Mouse (Mus musculus) lung, adult 2 months (tissue): ENCODE data around the gene Fam120a. TPM values are rescaled to one million over a fixed set of nuclear protein-coding genes. Genes with fewer than 3 reads are reported as not detected.

Source experiments
- DNase-seq: peaks from one replicate; pipeline ENCODE4 v3.0.0; 2022
- H3K4me1 ChIP-seq: fragments of 200-500 bp; 2 replicates; pipeline ENCODE4 v1.6.1; 2011; ENCODE audit warnings: low read length; ENCODE audit not compliant: control insufficient read depth, insufficient read depth
- H3K4me3 ChIP-seq: fragments of 200-500 bp; replicated peaks from 2 replicates; pipeline ENCODE3; 2011; ENCODE audit warnings: low read depth, mild to moderate bottlenecking, control low read depth, low read length; ENCODE audit errors: extremely low read depth
- CTCF ChIP-seq: fragments of 200-500 bp; IDR thresholded peaks from 2 replicates; pipeline ENCODE4 v1.5.1; 2011; ENCODE audit warnings: mild to moderate bottlenecking, low read length, control low read depth; ENCODE audit not compliant: insufficient read depth
- POLR2A ChIP-seq: fragments of 200-500 bp; IDR thresholded peaks from 2 replicates; pipeline ENCODE4 v1.6.1; 2011; ENCODE audit warnings: low read depth, mild to moderate bottlenecking, control low read depth, low read length, borderline replicate concordance; ENCODE audit errors: extremely low read depth
- WGBS: fragments of 180-500 bp; shearing (Covaris S2); methylation state at CpG from one replicate; pipeline ENCODE4 v1.1.7; 2018; 5-methylcytosine and 5-hydroxymethylcytosine counted together
- polyA plus RNA-seq: library from polyadenylated mRNA; depleted of rRNA; stranded (reverse); fragments of >200 nt; gene quantifications from 2 replicates; pipeline ENCODE4 v1.2.3, GENCODE M21; 2012

Fam120a gene
- polyA plus RNA-seq, 1 experiment, result 64.0 TPM

GRCm38 (mm10) chr13:48950600-48951241 lies 17.1 kb downstream of the Fam120a start:
- WGBS, result 56% methylated on average over 5 of the region's 5 CpGs
- Histone ChIP-seq H3K4me1 (peaks cover 6% of the 10 kb centered on the region), H3K4me3 (no peak overlapping the region)
- no peak for DNase-seq
- TF ChIP-seq CTCF (no peak), POLR2A (no peak)

- H3K4me3 ChIP-seq, result no peak overlapping the region
- no peak for DNase-seq
- TF ChIP-seq CTCF (no peak), POLR2A (no peak)
- 90% methylated on average over 6 of the region's 6 CpGs for WGBS
- H3K4me1 ChIP-seq, result peaks cover 3% of the 10 kb centered on the region
Measured at GRCm38 (mm10) chr13:48948951-48949350, 18.9 kb downstream of the Fam120a start.

- TF ChIP-seq POLR2A (no peak), CTCF (no peak)
- no peak for DNase-seq
- peaks cover 4% of the 10 kb centered on the region for H3K4me1 ChIP-seq
- WGBS, result 40% methylated on average over 1 of the region's 1 CpGs
- no peak overlapping the region for H3K4me3 ChIP-seq
Measured at GRCm38 (mm10) chr13:48944571-48944970, 23.2 kb downstream of the Fam120a start.

GRCm38 (mm10) chr13:48942471-48942870 lies 25.3 kb downstream of the Fam120a start:
- 74% methylated on average over 2 of the region's 2 CpGs for WGBS
- Histone ChIP-seq H3K4me1 (peaks cover 4% of the 10 kb centered on the region), H3K4me3 (no peak overlapping the region)
- TF ChIP-seq POLR2A (no peak), CTCF (no peak)
- DNase-seq, result no peak

GRCm38 (mm10) chr13:48941773-48942172 lies 26.0 kb downstream of the Fam120a start:
- no peak for DNase-seq
- 57% methylated on average over 3 of the region's 3 CpGs for WGBS
- TF ChIP-seq CTCF (no peak), POLR2A (no peak)
- Histone ChIP-seq H3K4me1 (peaks cover 4% of the 10 kb centered on the region), H3K4me3 (no peak overlapping the region)

GRCm38 (mm10) chr13:48934597-48934996 lies 33.2 kb downstream of the Fam120a start:
- H3K4me1 ChIP-seq, result no peaks in the 10 kb centered on the region; the same call in 1 of the 2 replicates
- DNase-seq, result no peak
- 42% methylated on average over 6 of the region's 6 CpGs for WGBS
- no peak overlapping the region for H3K4me3 ChIP-seq
- TF ChIP-seq CTCF, result no peak
- TF ChIP-seq POLR2A, result no peak

GRCm38 (mm10) chr13:48932692-48933091 lies 35.1 kb downstream of the Fam120a start:
- TF ChIP-seq POLR2A (no peak), CTCF (no peak)

GRCm38 (mm10) chr13:48931687-48932086 lies 36.1 kb downstream of the Fam120a start:
- Histone ChIP-seq H3K4me1 (peaks cover 3% of the 10 kb centered on the region; the same call in 1 of the 2 replicates), H3K4me3 (no peak overlapping the region)
- TF ChIP-seq POLR2A, result no peak
- no peak for TF ChIP-seq CTCF
- no peak for DNase-seq

More at GRCm38 (mm10) chr13:48932692-48933091, 35.1 kb downstream of the Fam120a start:
- WGBS, result 75% methylated on average over 3 of the region's 3 CpGs
- DNase-seq, result no peak
- Histone ChIP-seq H3K4me1 (no peaks in the 10 kb centered on the region; the same call in 1 of the 2 replicates), H3K4me3 (no peak overlapping the region)

- WGBS, result 89% methylated on average over 5 of the region's 5 CpGs
- no peak overlapping the region for H3K4me3 ChIP-seq
- TF ChIP-seq CTCF (no peak), POLR2A (no peak)
- H3K4me1 ChIP-seq, result peaks cover 7% of the 10 kb centered on the region
- DNase-seq, result no peak
Measured at GRCm38 (mm10) chr13:48931232-48931631, 36.6 kb downstream of the Fam120a start.

GRCm38 (mm10) chr13:48929535-48930110 lies 38.2 kb downstream of the Fam120a start:
- no peak for DNase-seq
- H3K4me1 ChIP-seq, result peaks cover 7% of the 10 kb centered on the region
- TF ChIP-seq POLR2A (no peak), CTCF (no peak)
- 63% methylated on average over 3 of the region's 3 CpGs for WGBS
- no peak overlapping the region for H3K4me3 ChIP-seq
